Mouse (Mus musculus): ENCODE data around the gene Rpl3l. TPM values are rescaled to one million over a fixed set of nuclear protein-coding genes. Genes with fewer than 3 reads are reported as not detected.

Rpl3l gene
- total RNA-seq (2017): 1.5 and 4.0 TPM in 2 replicates

GRCm38 (mm10) chr17:24727618-24728017 is at the start of gene Rpl3l:
Gene Rpl3l (plus strand): TSS chr17:24727820.
- ATAC-seq (ENCODE audit: extremely low read depth, insufficient number of reproducible peaks, low FRiP score, poor library complexity, severe bottlenecking): no peak

DNA sequence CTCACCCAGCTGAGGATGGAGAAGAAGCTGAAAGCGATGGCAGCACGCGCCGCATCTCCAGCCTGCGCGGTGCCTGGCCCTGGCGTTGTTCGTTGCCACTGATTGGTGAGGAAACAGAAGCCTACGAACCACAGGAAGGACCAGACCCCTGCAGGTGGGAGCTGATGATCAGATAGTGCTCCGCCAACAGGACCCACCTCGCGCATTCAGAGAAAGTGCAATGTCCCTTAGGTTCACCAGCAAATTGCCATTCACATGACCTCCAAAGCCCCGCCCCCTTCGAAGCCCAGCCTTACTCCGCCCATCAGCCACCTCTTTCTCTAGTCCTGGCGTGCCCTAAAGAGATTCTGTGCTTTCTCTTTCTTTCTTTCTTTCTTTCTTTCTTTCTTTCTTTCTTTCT is 41.1 kb upstream of the Rpl3l start:
- peak; percentile 51; the same call in 1 of the 2 replicates for ATAC-seq (ENCODE audit: extremely low read depth, insufficient number of reproducible peaks, low FRiP score, poor library complexity, severe bottlenecking)

DNA sequence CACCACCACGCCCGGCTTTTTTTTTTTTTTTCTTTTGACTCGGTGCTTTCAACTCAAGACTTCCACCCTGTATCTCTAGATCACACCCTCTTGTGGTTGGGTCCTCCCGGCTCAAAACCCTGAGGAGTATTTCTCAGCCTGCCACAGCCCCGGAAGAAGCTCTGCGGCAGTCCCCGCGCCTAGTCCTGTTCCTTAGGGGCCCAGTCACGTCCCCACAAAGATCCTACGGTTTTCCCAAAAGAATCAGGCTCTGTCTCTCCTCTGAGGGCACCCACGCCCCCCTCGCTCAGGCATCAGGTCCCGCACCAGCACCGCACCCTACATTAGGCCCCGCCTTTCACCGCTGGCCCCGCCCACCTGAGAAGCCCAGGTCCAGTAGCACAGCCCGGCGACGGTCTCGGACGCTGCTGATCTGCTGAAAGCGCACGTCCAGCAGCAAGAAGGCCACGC is 40.4 kb upstream of the Rpl3l start:
- ATAC-seq (ENCODE audit: extremely low read depth, insufficient number of reproducible peaks, low FRiP score, poor library complexity, severe bottlenecking): peak; percentile 44; the same call in 1 of the 2 replicates

DNA sequence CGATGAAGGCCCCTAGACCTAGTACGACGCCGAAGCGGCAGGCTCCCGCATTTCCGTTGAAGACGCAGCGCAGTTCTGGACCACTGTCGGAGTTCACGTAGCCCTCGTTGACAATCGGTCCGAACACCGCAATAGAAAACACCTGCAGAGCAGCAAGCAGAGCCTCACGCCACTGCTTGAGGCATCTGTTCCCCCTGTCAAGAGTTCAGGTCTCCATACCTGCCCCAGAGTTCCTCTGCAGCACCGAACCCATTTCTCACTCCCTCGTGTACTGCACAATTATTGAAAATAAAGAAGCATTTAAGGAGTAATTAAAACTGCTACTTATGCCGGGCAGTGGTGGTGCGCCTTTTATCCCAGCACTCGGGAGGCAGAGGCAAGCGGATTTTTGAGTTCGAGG is 40.0 kb upstream of the Rpl3l start:
- ATAC-seq (ENCODE audit: extremely low read depth, insufficient number of reproducible peaks, low FRiP score, poor library complexity, severe bottlenecking): no peak

GRCm38 (mm10) chr17:24689251-24690081 is 38.2 kb upstream of the Rpl3l start, which contains the start of gene Syngr3:
Gene Syngr3 (minus strand): TSS chr17:24689955.
- no peak for ATAC-seq (ENCODE audit: extremely low read depth, insufficient number of reproducible peaks, low FRiP score, poor library complexity, severe bottlenecking)

DNA sequence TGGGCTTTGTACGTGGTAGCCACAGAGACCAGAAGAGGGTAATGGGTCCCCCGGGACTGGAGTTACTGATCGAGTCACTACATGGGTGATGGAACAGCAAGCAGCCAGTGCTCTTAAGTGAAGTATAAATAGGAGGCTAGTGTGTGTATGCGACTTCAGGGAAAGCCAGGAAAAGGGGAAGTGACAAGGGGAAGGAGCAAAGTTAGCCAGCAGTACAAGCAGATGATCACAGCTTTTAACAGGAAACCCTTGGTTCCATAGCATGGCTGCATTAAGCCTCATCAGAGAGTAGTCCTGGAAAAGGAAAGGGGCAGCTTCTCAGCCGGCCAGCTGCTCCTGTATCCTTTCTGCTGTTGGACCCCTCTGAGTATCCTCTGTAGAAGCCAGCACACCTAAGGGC is 35.2 kb upstream of the Rpl3l start:
- no peak for ATAC-seq (ENCODE audit: extremely low read depth, insufficient number of reproducible peaks, low FRiP score, poor library complexity, severe bottlenecking)

- no peak for ATAC-seq (ENCODE audit: extremely low read depth, insufficient number of reproducible peaks, low FRiP score, poor library complexity, severe bottlenecking)
These were observed 32.2 kb upstream of the Rpl3l start for GRCm38 (mm10) chr17:24695326-24696010.

DNA sequence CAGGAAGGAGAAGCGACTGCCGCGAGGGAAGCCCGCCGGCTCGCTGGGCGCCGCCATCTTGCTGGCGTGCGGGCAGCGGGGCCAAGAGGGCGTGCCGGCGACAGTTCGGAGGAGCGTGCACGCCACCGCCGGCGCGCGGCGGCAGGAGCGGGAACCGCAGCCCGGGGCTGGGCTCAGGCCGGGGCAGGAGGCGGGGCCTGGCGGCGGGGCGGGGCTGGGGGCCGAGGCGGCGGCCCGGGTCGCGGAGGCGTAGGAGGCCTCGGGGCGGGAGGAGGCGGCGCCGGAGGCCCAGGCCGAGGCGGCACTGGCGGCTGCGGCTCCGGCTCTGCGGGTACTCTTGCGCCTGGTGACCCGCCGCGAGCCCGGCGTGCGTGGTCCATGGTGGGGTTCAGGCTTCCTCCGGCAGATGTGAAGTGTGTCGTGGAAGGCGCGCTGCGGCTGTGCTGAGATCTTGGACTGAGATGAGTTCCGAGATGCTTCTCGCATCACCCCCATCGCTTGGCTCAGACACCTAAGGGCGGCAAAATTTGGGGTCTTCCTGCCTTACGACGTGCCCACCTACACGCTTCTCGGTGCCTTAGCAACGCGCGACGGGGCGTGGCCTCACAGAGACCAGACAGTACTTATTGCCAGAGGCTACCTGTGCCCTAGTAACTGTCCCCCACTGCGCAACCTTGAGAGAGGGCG is 31.5 kb upstream of the Rpl3l start, which contains the start of the genes Gfer and Noxo1:
TSS of gene Gfer (minus strand) at position 146 of the 687 bp plus-strand sequence.
TSS of gene Noxo1 (plus strand) at position 224 of the 687 bp plus-strand sequence.
- ATAC-seq (ENCODE audit: extremely low read depth, insufficient number of reproducible peaks, low FRiP score, poor library complexity, severe bottlenecking): peak; percentile 56

DNA sequence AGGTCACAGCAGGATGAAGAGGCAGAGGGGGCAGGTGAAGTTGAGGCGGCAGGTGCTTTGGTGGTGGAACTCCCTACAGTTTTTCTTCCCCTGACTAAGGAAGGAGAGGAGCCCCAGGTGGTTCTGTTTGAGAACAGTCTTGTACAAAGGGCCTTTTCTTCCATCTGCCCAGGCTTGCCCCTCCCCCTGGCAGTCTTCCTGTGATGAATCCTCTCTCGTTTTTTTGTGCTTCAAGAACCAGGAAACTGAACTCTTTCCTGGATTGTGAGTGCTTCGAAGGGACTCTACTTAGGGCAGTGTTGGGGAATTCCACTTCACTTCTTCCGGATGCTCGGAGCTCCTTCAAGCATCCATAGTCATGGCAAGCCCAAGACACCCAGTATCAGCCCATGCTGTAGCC is 29.6 kb upstream of the Rpl3l start:
- ATAC-seq (ENCODE audit: extremely low read depth, insufficient number of reproducible peaks, low FRiP score, poor library complexity, severe bottlenecking): no peak

GRCm38 (mm10) chr17:24698715-24699114 is 28.9 kb upstream of the Rpl3l start:
- no peak for ATAC-seq (ENCODE audit: extremely low read depth, insufficient number of reproducible peaks, low FRiP score, poor library complexity, severe bottlenecking)

GRCm38 (mm10) chr17:24699473-24699872 is 28.1 kb upstream of the Rpl3l start:
- ATAC-seq (ENCODE audit: extremely low read depth, insufficient number of reproducible peaks, low FRiP score, poor library complexity, severe bottlenecking): no peak

DNA sequence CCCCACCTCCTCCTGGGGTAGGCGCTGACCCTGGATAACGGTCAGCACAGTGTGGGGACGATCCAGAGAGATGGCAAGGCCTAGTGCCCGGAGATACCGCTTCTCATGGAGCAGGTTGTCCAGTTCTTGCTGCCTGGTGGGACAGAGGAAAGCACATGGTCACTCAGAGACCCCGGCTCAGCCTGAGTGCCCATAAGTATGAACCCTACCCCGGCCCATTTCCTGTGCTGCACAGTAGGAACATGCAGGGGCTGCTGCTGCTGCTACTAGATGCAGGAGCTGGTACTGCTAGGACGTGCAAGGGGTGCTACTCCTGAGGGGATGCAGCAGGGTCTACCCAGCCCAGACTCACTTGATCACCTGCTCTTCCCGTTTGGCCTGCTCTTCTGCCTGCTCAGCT is 26.4 kb upstream of the Rpl3l start:
- ATAC-seq (ENCODE audit: extremely low read depth, insufficient number of reproducible peaks, low FRiP score, poor library complexity, severe bottlenecking): no peak

- ATAC-seq (ENCODE audit: extremely low read depth, insufficient number of reproducible peaks, low FRiP score, poor library complexity, severe bottlenecking): no peak
These were observed 21.8 kb upstream of the Rpl3l start for GRCm38 (mm10) chr17:24705821-24706220.

- ATAC-seq (ENCODE audit: extremely low read depth, insufficient number of reproducible peaks, low FRiP score, poor library complexity, severe bottlenecking): peak; percentile 89
These were observed 20.4 kb upstream of the Rpl3l start, which contains the start of gene Tbl3 for GRCm38 (mm10) chr17:24706982-24707800. Gene Tbl3 (minus strand): TSS chr17:24707660.

DNA sequence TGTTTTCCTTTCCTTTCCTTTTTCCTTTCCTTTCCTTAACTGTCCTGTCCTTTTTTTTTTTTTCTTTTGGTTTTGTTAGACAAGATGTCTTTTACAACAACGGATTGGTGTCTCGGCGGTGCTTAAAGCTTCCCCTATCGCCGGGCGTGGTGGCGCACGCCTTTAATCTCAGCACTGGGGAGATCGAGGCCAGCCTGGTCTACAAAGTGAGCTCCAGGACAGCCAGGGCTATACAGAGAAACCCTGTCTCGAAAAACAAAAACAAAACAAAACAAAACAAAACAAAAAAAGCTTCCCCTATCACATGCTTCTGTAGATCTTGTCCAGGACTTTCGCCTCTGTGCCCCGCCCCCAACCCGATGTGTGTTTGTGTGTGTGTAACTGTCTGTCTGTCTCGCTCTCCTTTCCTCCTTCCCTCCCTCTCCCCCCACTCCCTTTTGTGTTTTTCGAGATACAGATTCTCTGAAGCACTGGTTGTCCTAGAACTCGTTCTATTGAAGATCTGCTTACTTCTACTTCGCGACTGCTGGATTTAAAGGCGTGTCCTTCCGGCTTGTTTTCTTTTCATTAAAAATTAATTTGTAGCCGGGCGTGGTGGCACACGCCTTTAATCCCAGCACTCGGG is 19.7 kb upstream of the Rpl3l start:
- no peak for ATAC-seq (ENCODE audit: extremely low read depth, insufficient number of reproducible peaks, low FRiP score, poor library complexity, severe bottlenecking)

GRCm38 (mm10) chr17:24708646-24709045 is 19.0 kb upstream of the Rpl3l start:
- ATAC-seq (ENCODE audit: extremely low read depth, insufficient number of reproducible peaks, low FRiP score, poor library complexity, severe bottlenecking): peak; percentile 62

DNA sequence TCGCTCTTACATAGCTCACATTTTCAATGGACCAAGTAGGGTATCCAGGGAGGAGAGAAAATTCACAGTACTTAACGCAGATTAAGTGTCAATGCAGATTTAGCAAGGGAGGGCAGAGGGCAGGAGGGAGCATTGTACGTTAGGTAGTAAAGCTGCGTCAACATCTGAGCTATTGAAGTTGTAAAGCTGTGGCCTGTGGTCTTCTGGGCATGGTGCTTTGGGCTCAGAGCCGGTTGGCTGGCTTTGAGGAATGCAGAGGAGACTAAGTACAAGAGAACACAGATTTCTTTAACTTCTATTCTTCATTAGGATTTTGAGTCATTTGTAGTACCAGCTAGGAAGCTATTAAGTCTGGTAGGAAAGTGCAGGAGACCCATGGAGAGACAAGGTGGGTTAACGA is 12.1 kb upstream of the Rpl3l start:
- ATAC-seq (ENCODE audit: extremely low read depth, insufficient number of reproducible peaks, low FRiP score, poor library complexity, severe bottlenecking): no peak

GRCm38 (mm10) chr17:24716166-24716682 is 11.4 kb upstream of the Rpl3l start:
- no peak for ATAC-seq (ENCODE audit: extremely low read depth, insufficient number of reproducible peaks, low FRiP score, poor library complexity, severe bottlenecking)
